Mouse (Mus musculus) G1E (cell line): ENCODE measurements around the gene Atp2c1.

Source experiments
- CTCF ChIP-seq: IDR thresholded peaks from 2 replicates; pipeline ENCODE4 v1.5.1; 2012; ENCODE audit warnings: low read depth, low read length, inconsistent platforms, mixed read lengths
- GATA1 ChIP-seq: IDR thresholded peaks from 2 replicates; pipeline ENCODE4 v1.6.1; 2012; ENCODE audit warnings: borderline replicate concordance, low read length, inconsistent platforms, mixed read lengths
- POLR2AphosphoS5 ChIP-seq: IDR thresholded peaks from 2 replicates; pipeline ENCODE4 v1.6.1; 2012; ENCODE audit warnings: low read depth, low read length, inconsistent platforms; ENCODE audit not compliant: insufficient replicate concordance
- TAL1 ChIP-seq: conservative IDR thresholded peaks from 2 replicates; pipeline ENCODE4 v1.6.1; 2012; ENCODE audit warnings: low read depth, low read length, inconsistent platforms, mixed read lengths

DNA sequence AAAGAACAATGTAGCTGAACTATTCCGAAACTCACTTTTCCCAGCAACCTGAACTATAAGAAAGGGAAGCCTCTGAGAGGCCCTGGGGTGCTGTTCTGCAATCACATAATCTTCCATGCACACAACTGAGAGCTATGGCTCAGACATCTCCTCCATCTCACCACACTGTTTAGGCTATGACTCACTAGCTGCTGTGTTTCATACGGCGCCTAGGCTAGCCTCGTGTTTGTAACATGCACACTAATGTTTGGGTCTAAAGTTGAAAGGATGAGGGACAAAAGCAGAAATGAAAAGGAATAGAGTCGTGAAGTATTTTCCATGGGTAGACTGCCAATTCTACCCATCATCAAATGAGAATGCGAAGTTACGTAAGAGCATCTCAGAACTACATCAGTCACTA, 65.6 kb downstream of the Atp2c1 start:
- TF ChIP-seq CTCF = no peak
- TF ChIP-seq TAL1 = no peak
- no peak for TF ChIP-seq GATA1
- no peak for TF ChIP-seq POLR2AphosphoS5
